Mouse (Mus musculus) lung, postnatal 14 days (tissue): Measurements from ENCODE around the gene Acd.

Experiments used
- DNase-seq: peaks from one replicate; pipeline ENCODE4 v3.0.0; 2021

Gene Acd

DNA sequence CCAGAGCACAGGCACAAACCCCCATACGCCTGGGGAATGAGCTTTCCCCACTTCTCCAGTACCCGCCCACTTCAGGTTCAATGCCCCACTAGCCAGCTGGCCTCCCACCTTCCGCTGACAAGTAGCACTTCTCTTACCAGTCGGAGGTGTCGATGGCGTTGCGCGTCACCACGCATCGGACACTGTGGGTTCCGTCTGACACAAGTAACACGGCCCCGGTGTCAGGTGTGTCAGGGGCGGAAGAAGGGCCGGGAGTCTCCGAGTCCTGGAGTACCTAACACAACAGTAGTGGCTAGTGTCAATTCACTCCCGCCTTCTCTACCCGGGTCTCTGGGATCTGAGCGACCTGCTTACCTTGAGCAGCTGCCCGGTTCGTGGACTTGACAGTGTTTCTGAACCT, 336 bp downstream of the Acd start:
- DNase-seq = peak; percentile 52

DNA sequence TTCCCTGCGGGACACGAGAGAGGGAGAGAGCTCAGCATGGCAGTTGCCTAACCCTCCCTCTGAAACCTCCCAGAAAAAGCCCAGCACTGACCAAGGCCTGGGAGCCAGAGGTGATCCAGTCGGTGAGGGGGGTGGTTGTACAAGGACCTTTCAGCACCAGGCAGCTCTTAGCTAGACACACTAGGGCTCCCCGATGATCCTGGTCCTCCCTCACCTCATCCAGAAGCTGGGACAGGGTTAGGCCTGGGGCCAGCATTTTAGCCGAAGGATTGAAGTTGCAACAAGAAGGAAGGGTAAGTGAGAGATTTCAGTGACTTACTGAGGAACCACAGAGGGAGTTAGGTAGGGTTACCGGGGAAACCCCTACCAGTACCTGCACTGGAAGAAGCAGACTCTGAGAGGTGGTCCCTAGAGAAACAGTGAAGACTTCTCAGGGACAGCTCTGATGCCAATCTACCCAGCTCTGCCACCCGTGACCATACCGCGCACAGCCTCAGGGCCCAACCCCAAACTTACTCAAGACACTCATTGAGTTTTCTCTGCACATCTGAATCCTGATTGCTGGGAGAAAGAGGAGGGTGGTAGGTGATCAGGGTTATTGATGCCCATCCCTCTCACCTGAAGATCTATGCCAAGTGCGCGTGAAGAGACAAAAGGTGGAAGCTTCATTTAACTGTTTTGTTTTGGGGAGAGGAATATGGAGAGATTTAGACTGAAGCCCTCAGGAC, 1.2 kb downstream of the Acd start:
- no peak for DNase-seq

DNA sequence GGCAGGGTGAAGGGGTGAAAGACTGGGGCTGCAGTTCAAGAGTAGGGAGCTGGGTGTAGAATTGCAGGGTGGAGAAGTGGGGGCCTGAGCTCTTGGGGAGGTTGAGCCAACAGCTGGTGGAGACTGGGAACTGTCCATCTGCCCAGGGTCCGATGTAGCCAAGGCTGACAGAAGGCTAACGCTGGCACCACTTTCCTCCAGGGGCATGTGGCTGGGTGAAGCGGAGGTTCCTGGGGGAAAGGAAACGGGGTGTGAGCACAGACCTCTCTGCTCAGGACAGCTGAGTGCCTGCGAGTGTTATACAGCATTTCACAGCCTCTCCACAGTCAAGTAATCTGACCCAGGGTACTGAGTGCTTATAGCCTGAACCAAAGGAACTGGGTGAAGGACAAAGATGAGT, 2.2 kb downstream of the Acd start:
- DNase-seq = no peak

GRCm38 (mm10) chr8:105697196-105697780, 3.6 kb downstream of the Acd start:
- no peak for DNase-seq

DNA sequence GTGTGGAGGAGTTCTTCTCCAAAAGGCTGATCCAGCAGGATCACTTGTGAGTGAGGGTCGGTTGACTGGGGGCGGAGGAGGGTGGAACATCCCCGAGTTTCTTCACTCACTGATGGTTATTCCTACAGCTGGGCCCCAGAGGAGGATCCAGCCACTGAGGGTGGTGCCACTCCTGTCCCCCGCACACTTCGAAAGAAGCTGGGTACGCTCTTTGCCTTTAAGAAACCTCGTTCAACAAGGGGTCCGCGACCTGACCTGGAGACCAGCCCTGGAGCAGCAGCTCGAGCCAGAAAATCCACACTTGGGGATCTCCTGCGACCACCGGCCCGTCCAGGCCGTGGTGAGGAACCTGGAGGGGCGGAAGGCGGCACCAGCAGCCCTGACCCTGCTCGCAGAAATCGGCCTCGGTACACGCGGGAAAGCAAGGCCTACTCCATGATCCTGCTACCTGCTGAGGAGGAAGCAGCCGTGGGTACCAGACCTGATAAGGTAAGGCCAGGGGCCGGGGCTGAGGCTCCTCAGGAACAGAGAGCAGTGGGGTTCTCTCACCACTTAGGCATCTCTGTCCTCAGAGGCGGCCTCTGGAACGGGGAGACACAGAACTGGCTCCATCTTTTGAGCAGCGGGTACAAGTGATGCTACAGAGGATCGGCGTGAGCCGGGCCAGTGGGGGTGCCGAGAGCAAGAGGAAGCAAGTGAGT, 5.7 kb downstream of the Acd start:
- no peak for DNase-seq

DNA sequence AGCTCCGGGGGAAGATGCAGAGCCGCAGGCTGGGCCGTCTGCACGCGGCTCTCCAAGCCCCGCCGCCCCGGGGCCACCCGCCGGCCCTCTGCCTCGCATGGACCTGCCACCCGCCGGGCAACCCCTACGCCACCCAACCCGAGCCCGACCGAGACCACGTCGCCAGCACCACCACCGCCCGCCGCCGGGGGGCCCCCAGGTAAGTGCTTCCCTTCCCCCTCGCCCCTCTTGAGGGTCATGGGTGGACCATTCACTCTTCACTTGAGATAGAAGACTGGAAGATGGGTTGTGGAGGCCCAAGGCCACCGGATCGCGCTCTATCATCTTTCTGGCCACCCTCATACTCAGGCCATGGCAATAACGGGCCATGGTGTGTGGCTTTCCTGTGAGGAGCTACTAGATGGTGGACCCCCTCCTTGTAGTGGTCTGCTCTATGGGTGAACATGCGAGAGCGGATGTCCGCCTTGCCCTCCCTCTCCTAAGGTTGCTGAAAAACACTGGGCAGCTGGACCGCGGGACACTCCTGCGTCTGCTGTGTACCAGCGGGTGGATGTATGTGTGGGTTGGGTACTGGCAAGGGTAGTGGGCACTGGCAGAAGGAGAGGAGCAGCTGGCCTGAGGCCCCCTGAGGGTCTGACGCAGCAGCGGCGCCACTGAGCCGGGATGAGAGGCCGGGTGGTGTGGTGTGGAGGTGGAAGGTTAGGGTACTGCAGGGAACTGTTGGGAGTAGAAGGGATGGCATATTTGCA, 6.7 kb downstream of the Acd start:
- DNase-seq = no peak

DNA sequence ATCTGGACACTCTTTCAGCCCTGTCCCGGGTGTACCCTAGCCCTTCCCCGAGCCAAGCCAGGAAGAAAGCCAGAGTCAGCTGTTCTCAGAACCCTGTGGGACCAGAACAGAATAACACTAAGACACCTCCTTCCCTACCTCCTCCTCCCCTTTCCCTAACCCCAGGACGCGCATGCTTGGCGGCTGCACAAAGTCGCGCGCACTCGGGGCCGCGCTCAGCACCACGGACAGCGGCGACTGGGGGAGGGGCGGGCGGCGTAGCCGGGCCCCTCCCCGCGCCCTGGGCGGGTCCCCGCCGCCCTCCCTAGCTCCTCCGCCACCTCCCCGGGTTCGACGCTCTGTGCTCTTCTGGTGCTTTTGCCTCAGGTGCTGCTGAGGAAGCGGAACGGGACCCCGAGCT, 7.3 kb downstream of the Acd start:
- peak; percentile 75 for DNase-seq

GRCm38 (mm10) chr8:105692449-105693182, 8.3 kb downstream of the Acd start:
- no peak for DNase-seq

GRCm38 (mm10) chr8:105690978-105691377, 9.9 kb downstream of the Acd start:
- no peak for DNase-seq

DNA sequence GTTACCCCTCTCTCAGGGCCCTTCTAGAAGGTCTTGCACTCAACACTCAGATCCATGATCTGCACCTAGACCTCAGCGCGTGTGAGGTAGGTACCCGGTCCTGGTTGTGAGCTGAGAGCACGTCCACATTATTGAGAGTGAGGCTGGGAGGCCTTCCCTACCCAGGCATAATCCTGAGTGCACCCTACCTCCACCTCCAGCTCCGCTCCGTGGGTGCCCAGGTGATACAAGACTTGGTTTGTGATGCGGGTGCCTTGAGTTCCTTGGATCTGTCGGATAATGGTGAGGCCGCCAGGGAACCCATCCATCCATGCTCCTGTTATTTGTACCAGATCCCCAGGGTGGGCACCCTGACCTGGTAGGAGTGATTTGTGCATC, 10.9 kb downstream of the Acd start:
- DNase-seq = no peak

DNA sequence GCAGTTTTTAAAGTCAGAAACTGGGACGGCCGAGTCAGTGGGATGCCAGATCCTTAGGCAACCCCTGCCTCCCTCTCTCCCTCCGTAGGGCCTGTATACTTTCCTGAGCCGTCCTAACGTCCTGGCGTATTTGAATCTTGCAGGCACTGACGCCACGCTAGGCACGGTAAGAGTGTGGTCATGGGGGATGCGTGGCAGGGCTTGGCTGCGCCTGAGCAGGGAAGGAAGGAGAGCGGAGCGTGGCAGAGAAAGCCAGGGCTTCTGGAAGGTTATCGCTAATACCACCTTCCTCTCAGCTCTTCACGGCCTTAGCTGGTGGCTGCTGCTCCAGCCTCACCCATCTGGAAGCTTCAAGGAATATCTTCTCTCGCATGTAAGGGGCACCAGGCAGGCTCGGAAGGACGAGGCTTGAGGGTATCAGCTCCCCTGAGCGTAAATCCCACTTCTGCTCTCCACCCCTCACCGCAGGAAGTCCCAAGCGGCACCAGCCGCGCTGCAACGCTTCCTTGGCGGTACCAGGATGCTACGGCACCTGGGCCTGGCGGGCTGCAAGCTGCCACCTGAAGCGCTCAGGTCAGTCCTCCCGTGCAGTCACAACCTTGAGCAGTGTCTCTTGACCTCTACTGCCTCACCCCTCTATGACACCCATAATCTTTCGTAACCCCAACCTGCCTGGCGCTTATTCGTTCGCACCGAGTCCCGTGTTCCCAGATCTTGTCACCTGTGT, 11.5 kb downstream of the Acd start:
- no peak for DNase-seq

- DNase-seq = no peak
Observed at GRCm38 (mm10) chr8:105688242-105688752, 12.6 kb downstream of the Acd start.

DNA sequence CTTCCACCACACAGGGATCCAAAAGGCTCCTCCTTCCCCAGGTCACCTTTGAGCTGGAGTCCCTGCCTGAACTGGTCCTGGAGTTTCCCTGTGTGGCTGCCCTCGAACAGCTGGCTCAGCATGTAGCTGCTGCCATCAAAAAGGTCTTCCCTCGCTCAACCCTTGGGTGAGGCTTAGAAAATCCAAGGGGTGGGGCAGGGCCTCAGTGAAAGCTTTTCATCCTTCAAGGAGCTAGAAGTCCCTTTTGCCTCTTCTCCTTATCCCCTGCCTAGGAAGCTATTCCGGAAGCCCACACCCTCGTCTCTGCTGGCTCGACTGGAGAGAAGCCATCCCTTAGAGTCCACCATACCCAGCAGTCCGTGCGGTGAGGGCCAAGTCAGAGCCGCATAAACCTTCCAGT, 13.4 kb downstream of the Acd start:
- DNase-seq = no peak

DNA sequence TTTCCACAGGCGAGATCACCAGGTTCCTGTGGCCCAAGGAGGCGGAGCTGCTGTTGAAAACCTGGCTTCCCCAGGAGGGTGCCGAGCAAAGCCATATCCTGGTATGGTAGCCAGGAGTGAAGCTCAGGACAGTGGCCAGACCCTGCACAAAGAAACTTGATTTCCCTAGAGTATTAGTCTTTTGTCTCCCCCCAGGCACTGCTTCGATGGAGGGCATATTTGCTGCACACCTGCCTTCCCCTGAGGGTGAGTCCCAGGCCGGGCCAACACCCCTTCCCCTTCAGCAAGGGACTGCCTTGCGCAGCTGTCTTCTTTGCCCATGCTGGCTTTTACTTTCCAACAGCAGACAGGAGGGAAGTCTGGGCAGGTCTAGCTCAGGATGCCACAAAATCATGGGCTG, 14.4 kb downstream of the Acd start:
- no peak for DNase-seq

DNA sequence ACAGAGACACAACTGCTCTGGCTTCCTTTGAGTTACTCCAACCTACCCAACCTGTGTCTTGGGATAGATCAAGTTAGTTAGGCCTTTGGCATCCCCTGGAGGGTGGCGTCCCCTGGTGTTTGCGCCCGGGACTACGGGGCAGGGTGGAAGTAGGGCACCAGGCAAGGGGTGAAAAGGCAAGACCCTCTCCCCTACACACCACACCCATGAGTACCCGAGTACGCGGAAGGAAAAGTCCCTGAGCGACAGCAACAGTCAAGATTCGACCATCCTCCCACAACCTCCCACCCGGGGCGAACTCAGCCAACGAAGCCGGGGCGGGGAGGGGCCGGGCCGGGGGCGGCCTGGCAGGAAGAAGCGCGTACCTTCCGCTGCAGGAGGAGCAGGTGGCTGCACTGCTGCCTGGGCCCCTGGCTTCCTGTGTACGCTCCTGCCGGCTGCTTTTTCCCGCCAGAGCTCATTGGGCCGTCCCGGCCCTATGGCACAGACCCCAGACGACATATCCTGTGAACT, 15.1 kb downstream of the Acd start, which contains the start of gene Carmil2:
Gene Carmil2, plus strand, starts transcription at position 479 of the 513 bp plus-strand sequence.
- DNase-seq = peak; percentile 80

DNA sequence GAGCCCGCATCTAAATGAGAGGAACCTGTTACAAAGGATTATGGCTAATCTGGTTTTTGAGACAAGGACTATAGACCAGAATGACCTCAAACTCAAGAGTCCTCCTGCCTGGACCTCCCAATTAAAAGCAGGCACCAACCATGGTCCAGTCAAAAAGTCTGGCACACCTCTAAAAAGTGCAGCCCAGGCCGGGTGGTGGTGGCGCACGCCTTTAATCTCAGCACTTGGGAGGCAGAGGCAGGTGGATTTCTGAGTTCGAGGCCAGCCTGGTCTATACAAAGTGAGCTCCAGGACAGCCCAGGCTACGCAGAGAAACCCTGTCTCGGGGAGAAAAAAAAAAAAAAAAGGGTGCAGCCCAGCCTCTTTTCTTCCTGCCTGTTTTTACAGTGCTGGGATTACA, 15.6 kb downstream of the Acd start:
- no peak for DNase-seq

DNA sequence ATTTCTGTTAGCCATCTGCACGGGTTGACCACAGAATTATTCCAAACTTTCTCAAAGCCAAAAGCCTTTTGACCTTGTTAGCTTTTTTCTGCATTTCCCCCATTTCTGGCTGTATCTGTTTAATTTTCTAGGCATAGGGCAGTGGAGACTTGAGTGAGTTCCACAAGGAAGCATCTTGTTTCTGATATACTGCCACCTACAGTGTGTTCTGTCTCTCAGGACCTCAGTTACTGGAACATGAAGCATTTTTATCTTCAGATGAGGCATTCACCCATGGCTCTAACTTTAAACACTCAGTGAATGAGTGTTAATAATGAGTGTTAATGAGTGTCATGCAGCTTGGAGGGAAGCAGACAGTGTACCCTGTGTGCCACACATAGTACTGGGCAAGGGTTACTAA, 23.0 kb downstream of the Acd start:
- no peak for DNase-seq

- DNase-seq = peak; percentile 33
Observed at GRCm38 (mm10) chr8:105661167-105661566, 39.7 kb downstream of the Acd start.

DNA sequence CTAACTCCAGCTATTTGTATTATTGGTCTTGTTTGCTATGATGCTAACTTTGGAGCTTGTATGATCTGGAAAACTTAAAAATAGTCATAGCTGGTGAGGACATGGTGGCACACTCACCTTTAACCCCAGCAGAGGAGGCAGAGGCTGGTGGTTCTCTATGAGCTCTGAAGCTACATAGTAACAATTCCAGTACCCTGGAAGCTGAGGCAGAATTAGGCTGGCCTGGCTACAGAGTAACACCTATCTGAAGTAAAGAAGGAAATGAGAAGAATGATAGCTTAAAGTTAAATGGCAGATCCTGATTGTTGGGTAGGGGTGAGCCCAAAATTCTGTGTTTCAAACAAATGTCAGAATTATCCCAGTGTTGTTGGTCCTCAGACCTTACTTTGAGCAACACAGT, 43.3 kb downstream of the Acd start:
- no peak for DNase-seq

GRCm38 (mm10) chr8:105648929-105649328, 52.0 kb downstream of the Acd start:
- DNase-seq = no peak
